Mouse (Mus musculus): ENCODE results near the gene Tmem91. TPM values are rescaled to one million over a fixed set of nuclear protein-coding genes. Genes with fewer than 3 reads are reported as not detected.

Tmem91 gene
- total RNA-seq (2023), result under 1 TPM in 1 of 2 experiments, not detected in 1; 0.71 TPM

DNA sequence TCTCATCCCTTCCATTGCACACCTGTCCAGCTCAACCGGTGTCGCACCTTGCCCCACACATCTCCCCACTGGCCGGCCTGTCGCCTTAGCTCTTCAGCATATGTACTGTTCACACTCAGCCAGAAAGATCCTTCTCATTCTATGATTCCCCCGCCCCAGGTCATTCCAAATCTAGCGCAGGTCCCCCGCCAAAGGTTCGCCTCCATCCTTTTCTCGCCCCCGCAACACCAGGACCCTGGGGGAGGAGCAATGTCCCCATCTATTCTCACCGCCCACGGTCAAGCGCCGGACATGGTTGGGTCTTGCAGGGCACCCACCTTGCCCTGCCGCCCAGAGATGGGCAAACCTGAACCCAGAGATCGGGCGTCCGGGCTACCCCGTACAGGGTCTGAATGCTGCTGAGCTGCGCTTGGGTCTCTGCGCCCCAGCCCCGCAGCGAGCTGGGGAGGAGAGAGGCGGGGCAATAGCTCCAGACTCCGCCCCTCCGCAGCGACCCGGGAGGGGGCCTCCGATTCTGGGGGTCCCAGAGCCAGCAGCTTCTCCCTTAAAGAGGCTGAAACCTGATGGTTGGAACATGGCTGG, at the start of gene Tmem91:
Gene Tmem91 (minus strand): TSS at position 448 of the 582 bp plus-strand sequence.

GRCm38 (mm10) chr7:25718788-25719417, 43.9 kb upstream of the Tmem91 start, which contains the start of gene Ccdc97:
Gene Ccdc97, minus strand, starts transcription at chr7:25719088.

DNA sequence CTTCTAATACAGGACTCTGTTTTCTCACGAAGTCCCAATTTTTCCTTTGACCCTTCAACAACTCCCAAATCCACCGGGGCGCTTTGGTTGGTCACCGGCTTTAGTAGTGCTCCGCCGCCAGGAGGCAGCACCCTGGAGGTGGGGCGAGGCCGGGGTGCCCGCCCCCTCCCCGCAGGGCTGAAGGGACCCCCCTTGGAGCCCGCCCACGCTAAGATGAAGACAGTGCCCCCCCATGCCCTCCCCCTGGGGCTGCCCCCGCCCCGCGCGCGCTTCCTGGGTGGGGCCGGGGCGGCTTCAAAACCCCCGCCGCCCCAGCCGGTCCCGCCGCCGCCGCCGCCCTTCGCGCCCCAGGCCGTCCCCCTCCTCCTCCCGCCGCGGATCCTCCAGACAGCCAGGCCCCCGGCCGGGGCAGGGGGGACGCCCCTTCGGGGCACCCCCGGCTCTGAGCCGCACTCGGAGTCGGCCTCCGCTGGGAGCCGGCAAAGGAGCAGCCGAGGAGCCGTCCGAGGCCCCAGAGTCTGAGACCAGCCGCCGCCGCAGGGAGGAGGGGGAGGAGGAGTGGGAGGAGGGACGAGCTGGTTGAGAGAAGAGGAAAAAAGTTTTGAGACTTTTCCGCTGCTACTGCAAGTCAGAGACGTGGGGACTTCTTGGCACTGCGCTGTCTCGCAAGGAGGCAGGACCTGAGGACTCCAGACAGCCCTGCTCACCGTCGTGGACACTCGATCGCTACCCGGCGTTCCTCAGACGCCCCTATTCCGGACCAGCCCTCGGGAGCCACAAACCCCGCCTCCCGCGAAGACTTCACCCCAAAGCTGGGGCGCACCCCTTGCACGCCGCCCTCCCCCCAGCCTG, 11.9 kb upstream of the Tmem91 start, which contains the start of gene Tgfb1:
Gene Tgfb1 (plus strand): TSS at position 323 of the 852 bp plus-strand sequence.

GRCm38 (mm10) chr7:25680514-25681258, 5.7 kb upstream of the Tmem91 start, which contains the start of gene B9d2:
Gene B9d2, plus strand, starts transcription at chr7:25680780.

GRCm38 (mm10) chr7:25658657-25659472, 16.1 kb downstream of the Tmem91 start, which contains the start of the genes Bckdha and Exosc5:
Gene Bckdha, minus strand, starts transcription at chr7:25658981.
Gene Exosc5, plus strand, starts transcription at chr7:25659164.

DNA sequence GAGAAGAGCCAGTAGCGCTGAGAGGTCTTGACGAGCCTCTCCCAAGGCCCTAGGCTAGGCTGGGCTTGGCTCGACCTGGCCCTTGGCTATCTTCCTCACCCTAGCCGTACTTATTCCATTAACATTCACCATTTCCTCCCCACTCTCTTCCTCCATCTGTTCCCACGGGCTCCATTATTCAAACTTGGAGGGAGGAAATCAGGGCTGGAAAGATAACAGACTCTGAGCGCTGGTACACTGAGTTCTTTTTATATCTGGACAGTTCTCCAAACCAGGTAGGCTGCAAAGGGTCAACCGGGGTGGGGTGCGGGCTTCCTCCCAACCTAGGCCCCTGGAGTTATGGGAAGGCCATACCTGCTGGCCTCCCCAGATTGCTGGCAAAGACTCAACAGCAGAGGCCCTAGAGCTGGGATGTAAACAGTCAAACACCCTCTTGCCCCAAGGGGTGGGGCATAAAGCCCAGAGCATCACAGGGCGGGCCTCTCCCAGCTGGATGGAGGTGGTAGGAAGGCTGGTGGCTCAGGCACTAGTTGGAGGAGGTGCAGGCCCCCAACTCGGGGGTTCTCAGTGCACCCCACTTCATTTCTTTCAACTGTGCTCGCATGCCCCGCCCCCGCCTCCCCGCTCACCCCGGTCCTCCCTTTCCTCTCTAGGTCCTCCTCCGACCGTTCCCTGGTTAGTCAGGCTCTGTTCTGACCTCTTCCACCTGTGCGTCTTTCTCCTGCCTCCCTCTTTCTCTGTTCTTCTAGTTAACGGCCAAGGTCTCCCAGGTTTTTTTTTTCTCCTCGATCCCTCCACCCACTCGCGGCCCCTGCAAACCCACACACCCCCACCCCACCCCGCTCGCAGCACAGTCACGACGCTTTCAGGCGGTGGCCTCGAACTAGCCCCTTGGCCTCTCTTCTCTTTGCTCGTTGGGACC, 48.2 kb downstream of the Tmem91 start, which contains the start of gene B3gnt8:
Gene B3gnt8 (plus strand): TSS at position 146 of the 922 bp plus-strand sequence.

Other genes with a start within 250 kb of the Tmem91 start
- 100 to 1,000 TPM; 260 to 292 TPM for gene Ceacam1, start 197.6 kb downstream of the Tmem91 start, total RNA-seq (2023)
- gene Ceacam2, start 135.3 kb downstream of the Tmem91 start, total RNA-seq (2023), result 10 to 100 TPM; 33.7 to 37.6 TPM
- not detected for gene Erich4, start 59.3 kb downstream of the Tmem91 start, total RNA-seq (2023)
- gene Dmac2, start 55.8 kb downstream of the Tmem91 start, total RNA-seq (2023), result 10 to 100 TPM; 15.4 to 16.4 TPM
- gene B3gnt8, start 48.5 kb downstream of the Tmem91 start, total RNA-seq (2023), result 10 to 100 TPM; 18.8 to 19.7 TPM
- 10 to 100 TPM; 34.9 to 39.7 TPM for gene Bckdha, start 16.2 kb downstream of the Tmem91 start, total RNA-seq (2023)
- gene Exosc5, start 16.0 kb downstream of the Tmem91 start, total RNA-seq (2023), result 10 to 100 TPM; 29.7 to 32.1 TPM
- 10 to 100 TPM; 24.9 to 25.6 TPM for gene B9d2, start 5.6 kb upstream of the Tmem91 start, total RNA-seq (2023)
- 100 to 1,000 TPM; 177 to 185 TPM for gene Tgfb1, start 11.8 kb upstream of the Tmem91 start, total RNA-seq (2023)
- 10 to 100 TPM; 53.4 to 61.4 TPM for gene Ccdc97, start 43.9 kb upstream of the Tmem91 start, total RNA-seq (2023)
- 100 to 1,000 TPM; 215 to 216 TPM for gene Hnrnpul1, start 79.6 kb upstream of the Tmem91 start, total RNA-seq (2023)
- gene Axl, start 113.5 kb upstream of the Tmem91 start, total RNA-seq (2023), result 1 to 10 TPM; 3.4 to 6.4 TPM
- gene Cyp2s1, start 141.7 kb upstream of the Tmem91 start, total RNA-seq (2023), result not detected
- gene Cyp2b10, start 222.5 kb upstream of the Tmem91 start, total RNA-seq (2023), result not detected